Mouse (Mus musculus) cerebral cortex, adult 2 months (tissue): ENCODE results near the gene Adam33.

ENCODE experiments used
- WGBS: fragments of 180-500 bp; shearing (Covaris S2); methylation state at CpG from one replicate; pipeline ENCODE4 v1.1.7; 2018; 5-methylcytosine and 5-hydroxymethylcytosine counted together

Gene Adam33

GRCm38 (mm10) chr2:131029065-131029935 is 34.3 kb downstream of the Adam33 start:
- WGBS = 55% methylated on average over 9 of the region's 9 CpGs

DNA sequence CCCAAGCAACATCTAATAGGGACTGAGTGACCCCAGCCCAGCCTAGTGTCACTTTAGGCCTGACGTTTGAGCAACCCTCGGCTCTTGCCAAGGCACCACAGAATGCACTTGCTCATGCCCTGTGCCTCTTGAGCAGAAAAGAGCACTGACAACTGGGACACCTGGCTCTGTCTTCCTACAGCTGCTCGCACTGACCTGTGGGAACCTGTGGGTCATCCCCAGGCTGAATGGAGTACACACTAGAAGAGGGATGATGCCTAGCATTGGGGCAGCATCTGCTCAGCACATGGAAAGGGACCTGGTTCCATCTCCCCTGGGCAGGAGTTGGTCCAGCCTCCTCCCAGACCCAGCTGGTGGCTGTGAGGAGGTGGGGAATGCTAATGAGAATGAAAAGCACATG is 36.7 kb downstream of the Adam33 start:
- 85% methylated on average over 3 of the region's 3 CpGs for WGBS

DNA sequence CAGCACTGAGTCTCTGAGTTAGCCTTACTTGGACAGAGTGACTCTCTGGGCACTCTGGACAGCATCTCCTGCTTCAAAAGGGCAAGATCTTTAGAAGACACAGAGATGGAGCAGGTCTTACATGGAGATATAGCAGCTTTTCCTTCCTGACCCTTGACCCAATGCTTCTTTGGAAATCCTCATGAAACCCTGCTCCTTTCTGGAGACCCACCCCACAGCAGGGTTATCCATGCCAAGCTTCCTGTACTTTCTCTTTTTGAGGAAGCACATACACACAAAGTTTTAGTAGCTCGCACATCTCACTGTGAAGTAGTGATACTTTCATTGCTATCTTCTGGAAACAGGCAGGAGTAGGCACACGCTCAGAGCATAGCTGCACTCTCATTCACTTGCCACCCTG is 38.4 kb downstream of the Adam33 start:
- WGBS = 85% methylated on average over 2 of the region's 2 CpGs

GRCm38 (mm10) chr2:131010566-131010965 is 53.0 kb downstream of the Adam33 start:
- WGBS = 90% methylated on average over 1 of the region's 1 CpGs

- WGBS = 80% methylated on average over 2 of the region's 2 CpGs
Observed at GRCm38 (mm10) chr2:131009123-131009522, 54.5 kb downstream of the Adam33 start.
